Comparison of ENCODE assay signal across 8 mouse cellular contexts in the genomic region with DNA sequence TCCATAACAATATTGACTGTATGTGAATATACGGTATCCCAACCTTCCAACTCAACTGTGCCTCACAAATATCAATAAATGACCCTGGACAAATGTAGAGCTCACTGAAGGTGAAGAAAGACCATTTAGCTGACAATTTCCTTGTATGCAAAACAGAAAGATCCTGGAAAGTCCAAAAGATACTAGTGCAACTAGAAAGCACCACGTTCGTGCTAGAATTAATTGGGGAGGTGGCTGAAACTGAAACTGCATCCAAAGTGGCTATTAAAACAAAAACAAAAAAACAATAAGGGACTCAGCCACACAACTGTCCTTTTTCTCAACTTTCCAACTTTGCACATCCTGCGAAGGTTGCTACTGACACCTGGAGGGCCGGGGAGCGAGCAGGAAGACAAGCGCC. TPM values are rescaled to one million over a fixed set of nuclear protein-coding genes. Genes with fewer than 3 reads are reported as not detected.
DNase-seq lines count a peak whose midpoint lies in the region; ATAC-seq and TF ChIP-seq lines count a peak whose summit lies in the region.

No protein-coding gene starts in this region.

- no peak for DNase-seq in left cerebral cortex, adult 2 months (ENCODE audit: extremely low spot score in 1 of 2, low spot score in 2 of 2)
- no peak for DNase-seq in left cerebral cortex, adult 8-10 months (ENCODE audit: low spot score in 2 of 2)
- DNase-seq in embryo, embryonic 11 days = no peak
- DNase-seq in urinary bladder, adult 2 months (ENCODE audit: low spot score) = no peak
- DNase-seq in right cerebral cortex, postnatal 10 days (ENCODE audit: low spot score in 2 of 2) = no peak

- H3K4me3 ChIP-seq in left cerebral cortex, adult 2 months = peak overlapping the region; percentile 79
- peak overlapping the region; percentile 82 for H3K4me3 ChIP-seq in embryonic facial prominence, embryonic 13.5 days
- H3K4me3 ChIP-seq in intestine, embryonic 15.5 days (replicated peaks) = peak overlapping the region; percentile 72
- peak overlapping the region; percentile 64 for H3K4me3 ChIP-seq in neural tube, embryonic 12.5 days

- peak overlapping the region; percentile 75 for H3K4me2 ChIP-seq in embryonic facial prominence, embryonic 13.5 days
- H3K4me2 ChIP-seq in intestine, embryonic 15.5 days (replicated peaks) = peak overlapping the region; percentile 61
- peak overlapping the region; percentile 74 for H3K4me2 ChIP-seq in neural tube, embryonic 12.5 days (replicated peaks)

- intact Hi-C loops in left cerebral cortex, adult 2 months (cut with DNase I) = no loop called here

- H3K27me3 ChIP-seq in embryonic facial prominence, embryonic 13.5 days = no peaks in the 10 kb centered on the region
- no peaks in the 10 kb centered on the region for H3K27me3 ChIP-seq in intestine, embryonic 15.5 days (replicated peaks)
- no peaks in the 10 kb centered on the region for H3K27me3 ChIP-seq in neural tube, embryonic 12.5 days (replicated peaks)

- H3K27ac ChIP-seq in left cerebral cortex, adult 2 months = peak overlapping the region; percentile 81
- peak overlapping the region; percentile 83 for H3K27ac ChIP-seq in embryonic facial prominence, embryonic 13.5 days
- peak overlapping the region; percentile 70 for H3K27ac ChIP-seq in intestine, embryonic 15.5 days
- 0 out of 2 replicates have a peak overlapping the region, but pooled peaks have one; percentile 16 for H3K27ac ChIP-seq in neural tube, embryonic 12.5 days

- H3K9me3 ChIP-seq in embryonic facial prominence, embryonic 13.5 days = no peaks in the 10 kb centered on the region
- no peaks in the 10 kb centered on the region for H3K9me3 ChIP-seq in intestine, embryonic 15.5 days
- H3K9me3 ChIP-seq in neural tube, embryonic 12.5 days = no peaks in the 10 kb centered on the region

- peaks cover 6% of the 10 kb centered on the region for H3K36me3 ChIP-seq in embryonic facial prominence, embryonic 13.5 days
- H3K36me3 ChIP-seq in intestine, embryonic 15.5 days = no peaks in the 10 kb centered on the region; the same call in 1 of the 2 replicates
- peaks cover 3% of the 10 kb centered on the region; the same call in 1 of the 2 replicates for H3K36me3 ChIP-seq in neural tube, embryonic 12.5 days

- peaks cover 10% of the 10 kb centered on the region for H3K4me1 ChIP-seq in embryonic facial prominence, embryonic 13.5 days
- H3K4me1 ChIP-seq in intestine, embryonic 15.5 days (replicated peaks) = peaks cover 8% of the 10 kb centered on the region; the same call in 1 of the 2 replicates
- H3K4me1 ChIP-seq in neural tube, embryonic 12.5 days = peaks cover 10% of the 10 kb centered on the region

- 9% methylated on average over 7 of the region's 7 CpGs for WGBS in embryonic facial prominence, embryonic 13.5 days
- WGBS in intestine, embryonic 15.5 days = 7% methylated on average over 7 of the region's 7 CpGs
- WGBS in neural tube, embryonic 12.5 days = 10% methylated on average over 7 of the region's 7 CpGs

- no peak for ATAC-seq in embryonic facial prominence, embryonic 13.5 days (ENCODE audit: insufficient number of reproducible peaks, insufficient read depth, low FRiP score, low TSS enrichment, low read depth)
- ATAC-seq in intestine, embryonic 15.5 days = no peak
- no peak for ATAC-seq in neural tube, embryonic 12.5 days (ENCODE audit: low FRiP score, low read depth)

- H3K9ac ChIP-seq in embryonic facial prominence, embryonic 13.5 days = peak overlapping the region; percentile 85
- H3K9ac ChIP-seq in intestine, embryonic 15.5 days = peak overlapping the region; percentile 76
- peak overlapping the region; percentile 74 for H3K9ac ChIP-seq in neural tube, embryonic 12.5 days

- no peak; the same call in 1 of the 2 replicates for TF ChIP-seq CTCF in left cerebral cortex, adult 2 months (IDR thresholded peaks at IDR 0.05)

RNA-seq across cellular contexts. Expression of a gene that starts 4.5 kb away (rescaled TPM):
- 10 to 100 TPM; 15.9 to 19.1 TPM for total RNA-seq in left cerebral cortex, adult 2 months (2021)
- 10 to 100 TPM; 14.8 to 22.3 (median 17.7) TPM for total RNA-seq in left cerebral cortex, adult 8-10 months (2022)
- polyA plus RNA-seq in embryonic facial prominence, embryonic 13.5 days (2015; fragmentation: Nextera tagmentation; extraction: Ambion mirVana) = 122 and 130 TPM in 2 replicates
- 68.7 and 70.0 TPM in 2 replicates for polyA plus RNA-seq in intestine, embryonic 15.5 days (2015; fragmentation: Nextera tagmentation; extraction: Ambion mirVana)
- 94.5 and 98.6 TPM in 2 replicates for polyA plus RNA-seq in neural tube, embryonic 12.5 days (2016; fragmentation: Nextera tagmentation; extraction: Ambion mirVana)
- polyA plus RNA-seq in urinary bladder, adult 2 months (2012; rRNA removed) = 45.3 and 48.5 TPM in 2 replicates

RNA-seq across cellular contexts. Expression of a gene that starts 4.6 kb away (rescaled TPM):
- 100 to 1,000 TPM; 162 TPM for total RNA-seq in left cerebral cortex, adult 2 months (2021)
- 100 to 1,000 TPM; 135 to 173 (median 155) TPM for total RNA-seq in left cerebral cortex, adult 8-10 months (2022)
- polyA plus RNA-seq in embryonic facial prominence, embryonic 13.5 days (2015; fragmentation: Nextera tagmentation; extraction: Ambion mirVana) = 19.0 and 22.4 TPM in 2 replicates
- polyA plus RNA-seq in intestine, embryonic 15.5 days (2015; fragmentation: Nextera tagmentation; extraction: Ambion mirVana) = 12.7 and 13.7 TPM in 2 replicates
- polyA plus RNA-seq in neural tube, embryonic 12.5 days (2016; fragmentation: Nextera tagmentation; extraction: Ambion mirVana) = 12.6 and 17.9 TPM in 2 replicates
- 15.0 and 22.5 TPM in 2 replicates for polyA plus RNA-seq in urinary bladder, adult 2 months (2012; rRNA removed)

Comparison
In these comparisons a context has a peak if more than half of its experiments do, and no peak if none do; other contexts are left out.
1. H3K27ac ChIP-seq: peak in every context shown above with its lines; median percentile 83 in embryonic facial prominence, embryonic 13.5 days; 81 in left cerebral cortex, adult 2 months; 70 in intestine, embryonic 15.5 days; 16 in neural tube, embryonic 12.5 days.